Comparison of ENCODE assay signal across 29 mouse cellular contexts in genomic region chr6:82780369-82780768, GRCm38 (mm10). TPM values are rescaled to one million over a fixed set of nuclear protein-coding genes. Genes with fewer than 3 reads are reported as not detected.
DNase-seq lines count a peak whose midpoint lies in the region; ATAC-seq and TF ChIP-seq lines count a peak whose summit lies in the region.
"Had no signal": no experiment of that assay in that cellular context is flagged by ENCODE, and none has a peak within 500 bp of the region (broad histone marks: within the 10 kb centered on the region; RNA-seq: fewer than 3 reads in every experiment).

No protein-coding gene starts in this region.

- no peaks in the 10 kb centered on the region for H3K9me3 ChIP-seq in liver, postnatal 0 days (ENCODE audit: low read length)
- no peaks in the 10 kb centered on the region for H3K9me3 ChIP-seq in liver, embryonic 12.5 days (replicated peaks)
- H3K9me3 ChIP-seq: embryonic facial prominence, embryonic 10.5 days; embryonic facial prominence, embryonic 13.5 days; forebrain, embryonic 12.5 days; forebrain, embryonic 15.5 days; G1E; heart, embryonic 12.5 days; heart, embryonic 15.5 days had no signal

- TF ChIP-seq POLR2A in bone marrow, adult 2 months (IDR thresholded peaks at IDR 0.05; ENCODE audit: borderline replicate concordance, control insufficient read depth, low read depth, low read length) = no peak

- TF ChIP-seq CTCF in liver, postnatal 0 days (IDR thresholded peaks at IDR 0.05; ENCODE audit: low read depth) = no peak
- no peak for TF ChIP-seq CTCF in bone marrow, adult 2 months (IDR thresholded peaks at IDR 0.05; ENCODE audit: control insufficient read depth, insufficient read depth, low read length)

- H3K4me2 ChIP-seq in liver, postnatal 0 days (ENCODE audit: low read depth, low read length) = no peak overlapping the region
- no peak overlapping the region for H3K4me2 ChIP-seq in liver, embryonic 12.5 days
- H3K4me2 ChIP-seq: embryonic facial prominence, embryonic 13.5 days; forebrain, embryonic 12.5 days; forebrain, embryonic 15.5 days; heart, embryonic 12.5 days; heart, embryonic 15.5 days; hindbrain, embryonic 14.5 days had no signal

- H3K4me3 ChIP-seq in liver, postnatal 0 days (ENCODE audit: low read depth, low read length) = no peak overlapping the region
- H3K4me3 ChIP-seq in liver, embryonic 12.5 days = no peak overlapping the region
- peak overlapping the region; percentile 33 for H3K4me3 ChIP-seq in bone marrow, adult 2 months (replicated peaks; ENCODE audit: control insufficient read depth, low read depth, low read length)
- H3K4me3 ChIP-seq: embryonic facial prominence, embryonic 10.5 days; embryonic facial prominence, embryonic 13.5 days; erythroblast, embryonic 14.5 days; forebrain, embryonic 12.5 days; forebrain, embryonic 15.5 days; heart, embryonic 12.5 days; heart, embryonic 15.5 days had no signal

- no peaks in the 10 kb centered on the region for H3K27me3 ChIP-seq in liver, postnatal 0 days (ENCODE audit: insufficient read depth, low read length)
- peaks cover 21% of the 10 kb centered on the region for H3K27me3 ChIP-seq in liver, embryonic 12.5 days (replicated peaks)
- H3K27me3 ChIP-seq: heart, embryonic 12.5 days; heart, embryonic 15.5 days; Patski had no signal

- no peak for TF ChIP-seq EP300 in liver, postnatal 0 days (IDR thresholded peaks at IDR 0.05; ENCODE audit: low read depth)

- no peaks in the 10 kb centered on the region for H3K36me3 ChIP-seq in liver, postnatal 0 days (replicated peaks; ENCODE audit: insufficient read depth, low read length)
- no peaks in the 10 kb centered on the region for H3K36me3 ChIP-seq in liver, embryonic 12.5 days
- H3K36me3 ChIP-seq: embryonic facial prominence, embryonic 10.5 days; embryonic facial prominence, embryonic 13.5 days; forebrain, embryonic 12.5 days; forebrain, embryonic 15.5 days; G1E; heart, embryonic 12.5 days; heart, embryonic 15.5 days had no signal

- no peak for DNase-seq in liver, postnatal 0 days
- DNase-seq in kidney, adult 11 months = no peak
- DNase-seq in spleen, postnatal 10 days (ENCODE audit: low spot score in 2 of 2) = no peak
- no peak for DNase-seq in adrenal gland, adult 18-20 months (ENCODE audit: low spot score in 2 of 2)
- DNase-seq: adrenal gland, adult 2 months; adrenal gland, postnatal 25 days; cerebellum, adult 18-20 months; cerebellum, adult 9-11 months; cerebellum, postnatal 25 days; embryo, embryonic 11 days; gastrocnemius, postnatal 25 days; heart, postnatal 10 days; heart, postnatal 36 days had no signal

- WGBS in liver, postnatal 0 days (ENCODE audit: insufficient replicate concordance) = 31% methylated on average over 4 of the region's 4 CpGs
- WGBS in liver, embryonic 12.5 days (ENCODE audit: insufficient replicate concordance) = 38% methylated on average over 4 of the region's 4 CpGs
- WGBS in bone marrow, adult 2 months = 5% methylated on average over 4 of the region's 4 CpGs

- no peak for ATAC-seq in liver, postnatal 0 days
- no peak for ATAC-seq in liver, embryonic 12.5 days
- peak; percentile 54 to 83 for ATAC-seq in hematopoietic stem cell, adult 5-6 weeks (replicated peaks in 1 of 2; ENCODE audit: insufficient read depth in 1 of 2, low FRiP score in 2 of 2, low TSS enrichment in 1 of 2, low read depth in 1 of 2, poor library complexity in 2 of 2, severe bottlenecking in 2 of 2)
- peak; percentile 66 for ATAC-seq in megakaryocyte progenitor cell, adult 5-6 weeks (replicated peaks; ENCODE audit: poor library complexity)
- ATAC-seq: forebrain, embryonic 15.5 days; hindbrain, postnatal 0 days; inflammation-experienced regulatory T-cells, adult 6 months; Patski had no signal

- no peak overlapping the region for H3K9ac ChIP-seq in liver, postnatal 0 days (replicated peaks)
- no peak overlapping the region for H3K9ac ChIP-seq in liver, embryonic 12.5 days
- H3K9ac ChIP-seq: embryonic facial prominence, embryonic 13.5 days; forebrain, embryonic 12.5 days; forebrain, embryonic 15.5 days; heart, embryonic 12.5 days; heart, embryonic 15.5 days; hindbrain, embryonic 14.5 days had no signal

- H3K27ac ChIP-seq in liver, postnatal 0 days (ENCODE audit: low read depth) = peak overlapping the region; percentile 48; the same call in 1 of the 2 replicates
- H3K27ac ChIP-seq in liver, embryonic 12.5 days = no peak overlapping the region
- H3K27ac ChIP-seq in bone marrow, adult 2 months (ENCODE audit: control insufficient read depth, insufficient read depth, low read depth, low read length, poor library complexity) = peak overlapping the region; percentile 91
- H3K27ac ChIP-seq: embryonic facial prominence, embryonic 10.5 days; embryonic facial prominence, embryonic 13.5 days; forebrain, embryonic 12.5 days; forebrain, embryonic 15.5 days; heart, embryonic 15.5 days; hindbrain, embryonic 14.5 days; hindbrain, postnatal 0 days had no signal

- H3K4me1 ChIP-seq in liver, postnatal 0 days (ENCODE audit: insufficient read depth) = no peaks in the 10 kb centered on the region
- H3K4me1 ChIP-seq in liver, embryonic 12.5 days = peaks cover 3% of the 10 kb centered on the region
- peaks cover 2% of the 10 kb centered on the region; the same call in 1 of the 2 replicates for H3K4me1 ChIP-seq in bone marrow, adult 2 months (ENCODE audit: control insufficient read depth, insufficient read depth, low read length)
- H3K4me1 ChIP-seq: embryonic facial prominence, embryonic 10.5 days; embryonic facial prominence, embryonic 13.5 days; forebrain, embryonic 12.5 days; forebrain, embryonic 15.5 days had no signal

RNA-seq across cellular contexts. Expression of gene Hk2, which starts 6.1 kb away (rescaled TPM):
- 3.0 and 3.3 TPM in 2 replicates for polyA plus RNA-seq in liver, postnatal 0 days (2015; fragmentation: Nextera tagmentation; extraction: Ambion mirVana)
- polyA plus RNA-seq in liver, embryonic 12.5 days (2016; fragmentation: Nextera tagmentation; extraction: Ambion mirVana) = 10.1 and 11.1 TPM in 2 replicates
- polyA plus RNA-seq in bone marrow, adult 2 months (2011; ENCODE audit: insufficient read depth, insufficient read length, low replicate concordance, missing spikeins) = 6.8 and 33.9 TPM in 2 replicates
- total RNA-seq in hematopoietic stem cell, adult 5-6 weeks (2017) = 32.4 and 35.6 TPM in 2 replicates
- total RNA-seq in megakaryocyte progenitor cell, adult 5-6 weeks (2015) = 40.9 and 44.3 TPM in 2 replicates
- total RNA-seq in megakaryocyte progenitor cell, adult 5-6 weeks (2017) = 39.7 and 54.4 TPM in 2 replicates
- total RNA-seq in adrenal gland, adult 18-20 months (2021) = 100 to 1,000 TPM; 143 to 231 TPM

Comparison
In these comparisons a context has a peak if more than half of its experiments do, and no peak if none do; other contexts are left out.
1. ATAC-seq: peak in hematopoietic stem cell, adult 5-6 weeks (2 of 2) and megakaryocyte progenitor cell, adult 5-6 weeks (single experiment); none in liver, postnatal 0 days (single experiment) and liver, embryonic 12.5 days (single experiment).